Mouse (Mus musculus) liver, embryonic 11.5 days (tissue): ENCODE results near the gene Fam149a. TPM values are rescaled to one million over a fixed set of nuclear protein-coding genes. Genes with fewer than 3 reads are reported as not detected.

Experiments
- ATAC-seq: fragments of 200-750 bp; cut with Nextera tagmentation; replicated peaks from 2 replicates; pipeline ENCODE4 v1.8.0; 2017; ENCODE audit warnings: moderate number of reproducible peaks, mild to moderate bottlenecking, moderate TSS enrichment, moderate library complexity; ENCODE audit not compliant: low FRiP score
- DNase-seq: peaks from one replicate; pipeline ENCODE4 v3.0.0-alpha.2; 2017; ENCODE audit warnings: low spot score
- H3K27ac ChIP-seq: fragments of 300-500 bp; sonication (generic); 2 replicates; pipeline ENCODE4 v1.5.1; 2014; ENCODE audit warnings: mild to moderate bottlenecking, low read depth, low read length, control low read depth
- H3K27me3 ChIP-seq: fragments of 300-500 bp; sonication (generic); replicated peaks from 2 replicates; pipeline ENCODE4 v1.6.1; 2014; ENCODE audit warnings: low read length, mixed read lengths; ENCODE audit not compliant: control insufficient read depth, insufficient read depth
- H3K36me3 ChIP-seq: fragments of 300-500 bp; sonication (generic); 2 replicates; pipeline ENCODE4 v1.6.1; 2014; ENCODE audit warnings: mild to moderate bottlenecking, low read length, moderate library complexity, mixed read lengths; ENCODE audit not compliant: control insufficient read depth, insufficient read depth
- H3K4me1 ChIP-seq: fragments of 300-500 bp; sonication (generic); replicated peaks from 2 replicates; pipeline ENCODE4 v1.6.1; 2014; ENCODE audit warnings: low read length, mixed read lengths; ENCODE audit not compliant: control insufficient read depth, insufficient read depth
- H3K4me2 ChIP-seq: fragments of 300-500 bp; sonication (generic); 2 replicates; pipeline ENCODE4 v1.6.1; 2014; ENCODE audit warnings: mild to moderate bottlenecking, control low read depth, moderate library complexity
- H3K4me3 ChIP-seq: fragments of 300-500 bp; sonication (generic); 2 replicates; pipeline ENCODE4 v1.5.1; 2014; ENCODE audit warnings: low read depth, low read length, control low read depth
- H3K9ac ChIP-seq: fragments of 300-500 bp; sonication (generic); 2 replicates; pipeline ENCODE4 v1.6.1; 2014; ENCODE audit warnings: low read depth, low read length, control low read depth
- H3K9me3 ChIP-seq: fragments of 300-500 bp; sonication (generic); 2 replicates; pipeline ENCODE4 v1.6.1; 2016; ENCODE audit warnings: low read length, inconsistent platforms, mixed read lengths; ENCODE audit not compliant: control insufficient read depth
- WGBS: fragments of 180-500 bp; shearing (Covaris S2); extraction: QIAGEN DNeasy Blood & Tissue Kit; methylation state at CpG from one replicate; pipeline ENCODE4 v1.1.7; 2014; 5-methylcytosine and 5-hydroxymethylcytosine counted together
- polyA plus RNA-seq: library from polyadenylated mRNA; unstranded; fragments of >200 nt; fragmentation: Nextera tagmentation; extraction: Ambion mirVana; gene quantifications from 2 replicates; pipeline ENCODE4 v1.2.1, GENCODE M21; 2014

Gene Fam149a
- polyA plus RNA-seq, 1 experiment from 2014 or later: 5.7 TPM

- no peaks in the 10 kb centered on the region for H3K9me3 ChIP-seq
- ATAC-seq (no peak), DNase-seq (no peak)
- H3K4me2 ChIP-seq: no peak overlapping the region
- H3K4me1 ChIP-seq: no peaks in the 10 kb centered on the region
- H3K27ac ChIP-seq: no peak overlapping the region
- no peaks in the 10 kb centered on the region for H3K27me3 ChIP-seq
- WGBS: 80% methylated on average over 2 of the region's 2 CpGs
- no peaks in the 10 kb centered on the region for H3K36me3 ChIP-seq
- no peak overlapping the region for H3K4me3 ChIP-seq
- no peak overlapping the region for H3K9ac ChIP-seq
Measured at GRCm38 (mm10) chr8:45291790-45292189, 90.3 kb downstream of the Fam149a start.

Other genes with a start within 250 kb of the Fam149a start
- 1.6 and 2.4 TPM in 2 replicates for gene F11, start 120.3 kb downstream of the Fam149a start, polyA plus RNA-seq
- 0.35 and 0.41 TPM in 2 replicates for gene Klkb1, start 87.4 kb downstream of the Fam149a start, polyA plus RNA-seq
- 0.78 and 0.89 TPM in 2 replicates for gene Gm45753, start 73.8 kb downstream of the Fam149a start, polyA plus RNA-seq
- 1.7 and 1.9 TPM in 2 replicates for gene Cyp4v3, start 49.1 kb downstream of the Fam149a start, polyA plus RNA-seq
- gene Tlr3, start 28.8 kb upstream of the Fam149a start, polyA plus RNA-seq: 0.71 and 1.0 TPM in 2 replicates
- 5.7 and 6.5 TPM in 2 replicates for gene Sorbs2, start 125.5 kb upstream of the Fam149a start, polyA plus RNA-seq